Mouse (Mus musculus) left cerebral cortex, postnatal 14 days (tissue): ENCODE results near the gene Tom1l1. TPM values are rescaled to one million over a fixed set of nuclear protein-coding genes. Genes with fewer than 3 reads are reported as not detected.

Experiments used
- DNase-seq, 2 experiments: peaks; one replicate each; pipeline ENCODE4 v3.0.0; 2021 to 2022; ENCODE audit warnings: low spot score in 2 of 2, mixed read lengths in 1 of 2
- intact Hi-C: fragments of 180-260 bp; cut with DNase I; formaldehyde crosslinking; loops from one replicate; pipeline ENCODE4 v1.15.1; 2025
- total RNA-seq, 2 experiments: library from RNA; stranded (reverse); gene quantifications; 2 replicates each; pipeline ENCODE4 v1.2.3; 2021

Tom1l1 gene
- total RNA-seq, 2 experiments from 2014 or later, result 21.3 to 28.1 TPM

DNA sequence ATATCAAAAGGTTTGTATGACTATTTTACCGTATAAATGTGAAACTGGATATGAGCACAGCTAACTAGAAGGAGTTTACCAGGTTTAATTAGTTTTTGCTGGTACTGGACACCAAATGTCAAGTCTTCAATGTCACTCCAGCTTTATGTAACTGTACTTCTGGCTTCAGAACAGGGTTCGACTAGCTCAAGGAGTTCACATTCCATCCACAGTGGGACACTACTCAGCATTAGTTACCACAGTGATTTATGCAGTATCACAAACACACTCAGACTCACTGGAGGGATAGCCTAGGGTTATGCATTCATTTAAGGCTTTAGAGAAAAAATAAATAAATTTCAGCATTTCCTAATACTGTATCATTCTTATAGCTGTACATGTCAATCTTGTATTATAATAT lies 55.7 kb downstream of the Tom1l1 start:
- DNase-seq, result no peak
- intact Hi-C loops, result loop anchor here (10.0 kb wide), 1 partner anchor 628 kb away; the partner anchor contains the start of gene Pctp

DNA sequence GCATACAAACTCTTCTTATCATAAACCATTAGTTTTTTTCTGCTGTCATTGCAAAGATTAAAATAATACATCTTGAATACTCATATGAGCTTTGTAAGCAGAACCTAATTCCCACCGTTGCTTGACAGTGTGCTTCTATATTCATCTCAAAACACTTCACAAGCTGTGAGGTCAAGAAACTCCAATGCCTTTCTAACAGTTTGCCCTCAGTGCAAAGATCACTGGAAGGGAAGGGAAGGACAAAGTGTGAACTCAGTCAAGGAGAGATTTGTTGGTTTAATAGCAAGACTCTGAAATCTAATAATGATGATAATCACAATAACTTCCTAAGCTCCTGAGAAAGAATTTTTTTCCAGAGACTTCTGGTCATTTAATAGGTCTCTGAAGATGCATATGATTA lies 60.4 kb downstream of the Tom1l1 start:
- no peak for DNase-seq
- intact Hi-C loops, result no loop called here

DNA sequence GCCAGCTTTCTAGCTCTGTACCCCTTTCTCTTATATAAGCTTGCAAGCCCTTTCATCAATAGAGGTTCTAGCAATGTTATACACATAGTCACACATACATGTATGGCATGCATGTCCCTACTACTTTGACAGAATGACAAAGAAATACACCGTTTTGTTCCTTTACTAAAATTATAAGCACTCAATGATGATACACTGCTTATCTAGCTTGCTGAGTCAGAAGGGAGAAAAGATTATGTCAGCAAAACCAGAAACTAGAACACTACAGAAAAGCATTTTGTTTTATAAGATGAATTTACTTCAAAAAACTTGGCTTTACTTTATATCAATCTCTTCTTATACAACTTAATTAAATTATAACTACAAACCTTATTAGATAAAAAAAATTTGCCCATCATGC lies 63.0 kb downstream of the Tom1l1 start:
- intact Hi-C loops, result no loop called here
- no peak for DNase-seq

DNA sequence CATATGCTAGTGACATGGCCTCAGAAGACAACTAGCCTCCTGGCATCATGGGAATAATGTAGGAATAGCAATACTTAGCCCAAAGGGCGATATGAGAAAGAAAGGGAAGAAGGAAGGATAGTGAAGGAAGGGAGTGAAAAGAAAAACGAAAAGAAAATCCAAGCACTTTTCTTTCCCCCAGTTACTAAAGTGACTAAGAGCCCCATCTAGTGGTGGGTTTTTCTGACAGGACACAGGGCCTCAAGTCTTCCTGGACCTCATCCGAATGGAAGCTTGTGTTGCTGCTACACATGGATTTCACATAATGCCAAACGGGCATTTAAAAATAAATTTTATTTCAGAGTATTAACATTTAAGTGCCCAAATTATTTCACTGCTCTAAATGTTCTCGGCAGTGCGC lies 64.7 kb downstream of the Tom1l1 start:
- intact Hi-C loops, result loop anchor here (5.0 kb wide), 2 partner anchors 306 to 441 kb away; no protein-coding TSS in a partner anchor

DNA sequence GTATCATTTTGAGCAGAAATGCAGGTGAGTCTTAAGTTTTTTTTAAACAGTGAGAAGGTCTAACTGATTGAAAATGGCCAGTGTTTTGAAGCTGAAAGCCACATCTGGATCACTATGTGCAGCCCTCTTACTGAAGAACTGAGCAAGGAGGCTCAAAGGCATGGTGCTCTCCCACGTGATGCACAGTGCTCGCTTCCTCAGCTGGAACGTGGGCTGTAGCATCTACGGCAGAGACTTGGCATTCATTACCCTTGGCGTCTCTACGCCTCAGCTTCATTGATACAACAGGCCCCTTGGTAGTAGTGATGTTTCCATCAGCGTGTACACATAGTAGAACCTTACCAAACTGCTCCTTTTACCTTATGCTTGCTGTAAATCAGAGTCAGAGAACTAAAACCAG lies 65.7 kb downstream of the Tom1l1 start:
- intact Hi-C loops, result loop anchor here (5.0 kb wide), 2 partner anchors 305 to 440 kb away; no protein-coding TSS in a partner anchor
- DNase-seq, result no peak

More for the DNA sequence above, 64.7 kb downstream of the Tom1l1 start:
- DNase-seq, result peak; percentile 64 to 70

DNA sequence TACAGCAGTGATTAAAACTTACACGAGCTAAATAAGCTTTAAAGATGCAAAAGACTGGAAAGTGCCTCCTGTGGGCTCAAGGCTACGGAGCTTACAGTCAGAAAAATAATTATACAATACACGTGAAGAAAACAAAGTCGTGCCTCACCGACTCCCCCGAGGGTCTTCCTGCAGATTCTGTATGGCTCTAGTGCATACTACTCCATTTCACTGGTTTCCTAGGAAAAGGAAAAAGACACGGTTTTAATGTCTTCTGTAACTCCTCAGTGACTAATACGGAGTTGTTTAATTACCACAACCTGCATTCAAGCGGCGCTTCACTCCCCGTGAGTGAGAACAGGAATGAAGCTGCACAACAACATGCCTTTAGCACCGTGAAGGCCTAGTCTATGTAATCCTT lies 66.1 kb downstream of the Tom1l1 start:
- intact Hi-C loops, result loop anchor here (5.0 kb wide), 2 partner anchors 305 to 440 kb away; no protein-coding TSS in a partner anchor

DNA sequence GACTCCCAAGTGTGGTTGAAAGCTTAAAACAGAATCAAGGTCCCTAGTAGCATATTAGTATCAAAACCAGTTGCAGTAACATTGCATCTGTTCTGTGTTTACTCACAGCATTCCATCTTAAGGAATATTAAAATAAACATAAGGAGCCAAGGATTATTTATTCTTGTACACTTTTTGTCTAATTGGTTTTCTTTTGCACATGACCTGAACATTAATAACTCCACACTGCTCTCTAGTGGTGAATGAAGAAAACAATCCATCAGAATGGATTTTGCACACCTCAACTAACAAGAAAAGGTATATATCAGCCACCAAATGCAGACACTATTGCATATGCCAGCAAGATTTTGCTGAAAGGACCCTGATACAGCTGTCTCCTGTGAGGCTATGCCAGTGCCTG lies 71.7 kb downstream of the Tom1l1 start:
- intact Hi-C loops, result loop anchor here (5.0 kb wide), 1 partner anchor 309 kb away; no protein-coding TSS in a partner anchor
- peak in 1 of 2 experiments; percentile 41 for DNase-seq

More for the DNA sequence above, 66.1 kb downstream of the Tom1l1 start:
- DNase-seq, result no peak

DNA sequence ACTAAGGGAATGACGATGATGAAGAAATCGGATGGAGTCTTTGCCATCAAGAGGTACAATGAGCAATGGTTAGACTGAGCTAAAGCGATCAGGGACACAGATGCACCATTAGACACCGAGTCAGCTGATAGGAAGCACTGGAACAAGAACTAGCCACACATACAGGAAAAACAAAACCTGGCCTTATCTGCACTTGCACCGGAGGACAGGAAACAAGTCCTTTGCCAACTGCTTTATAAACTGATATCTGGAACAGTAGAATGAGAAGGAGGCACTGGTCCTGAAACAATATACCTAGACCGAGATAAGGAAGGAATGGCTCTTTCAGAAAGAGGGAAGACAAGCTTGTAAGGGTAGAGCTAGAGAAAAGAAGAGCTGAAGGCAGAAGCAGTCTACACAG lies 73.4 kb downstream of the Tom1l1 start:
- DNase-seq, result no peak

DNA sequence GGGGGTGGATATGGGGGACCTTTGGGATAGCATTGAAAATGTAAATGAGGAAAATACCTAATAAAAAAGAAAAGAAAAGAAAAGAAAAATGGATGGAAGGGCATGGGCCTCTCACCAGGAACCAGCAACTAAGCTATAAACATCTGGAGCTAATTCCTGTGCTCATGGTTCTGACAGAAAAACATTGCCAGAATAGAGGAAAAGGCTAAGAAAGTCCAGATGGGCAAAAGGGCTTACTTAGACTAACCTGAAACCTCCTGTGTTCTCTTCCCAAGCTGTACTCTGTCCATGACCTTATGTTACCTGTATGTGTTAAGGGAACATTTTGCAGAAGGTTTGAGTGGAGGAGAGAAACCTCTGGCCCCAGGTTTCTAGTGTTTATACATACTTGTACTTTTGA lies 76.0 kb downstream of the Tom1l1 start:
- intact Hi-C loops, result loop anchor here (5.0 kb wide), 1 partner anchor 195 kb away; no protein-coding TSS in a partner anchor
- DNase-seq, result no peak

More for the DNA sequence above, 73.4 kb downstream of the Tom1l1 start:
- intact Hi-C loops, result loop anchor here (5.0 kb wide), 2 partner anchors 197 to 307 kb away; no protein-coding TSS in a partner anchor

DNA sequence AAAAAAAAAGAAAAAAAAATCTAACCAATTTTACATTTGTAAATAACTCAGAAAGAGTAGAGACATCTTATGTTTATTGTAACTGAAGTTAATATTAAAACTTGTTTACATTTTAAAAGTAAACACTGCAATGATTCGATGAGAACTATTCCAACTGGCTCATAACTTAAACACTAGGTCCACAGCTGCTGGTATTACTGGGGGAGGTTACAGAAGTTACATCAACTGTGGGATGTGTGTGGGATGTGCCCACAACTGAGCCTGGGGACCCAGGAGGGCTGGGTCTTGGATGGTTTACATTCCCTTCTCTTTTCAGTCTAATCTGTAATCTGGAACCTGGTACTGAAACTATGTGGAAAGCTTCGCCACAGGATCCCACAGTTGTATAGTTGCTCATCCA lies 85.1 kb downstream of the Tom1l1 start:
- DNase-seq, result no peak
- intact Hi-C loops, result no loop called here

DNA sequence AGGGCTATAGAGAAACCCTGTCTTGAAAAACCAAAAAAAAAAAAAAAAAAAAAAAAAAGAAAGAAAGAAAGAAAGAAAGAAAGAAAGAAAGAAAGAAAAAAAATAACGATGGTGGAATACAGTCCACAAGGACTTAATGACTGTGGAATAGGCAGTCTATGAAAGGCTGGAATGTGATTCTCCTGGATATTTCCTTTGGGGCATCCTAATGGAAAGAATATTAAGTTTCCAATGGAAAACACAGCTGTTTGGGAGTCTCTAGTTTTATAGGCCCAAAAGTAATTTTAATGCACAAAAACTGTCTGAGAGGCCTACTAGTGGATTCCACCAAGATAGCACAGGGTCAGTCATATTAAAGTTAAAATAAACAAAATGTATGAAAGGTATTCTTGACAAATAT lies 92.3 kb downstream of the Tom1l1 start:
- no peak for DNase-seq
- intact Hi-C loops, result no loop called here

Other genes with a start within 250 kb of the Tom1l1 start
- gene Stxbp4, start 50.3 kb downstream of the Tom1l1 start, total RNA-seq, result 10 to 100 TPM in 1 of 2 experiments, 1 to 10 TPM in 1; 8.8 to 10.4 TPM
- 10 to 100 TPM; 25.2 to 25.9 TPM for gene Cox11, start 50.2 kb downstream of the Tom1l1 start, total RNA-seq